Mouse (Mus musculus) cerebellum, adult 18-20 months (tissue): ENCODE results near the gene Itga10.
"Not testable (repeated sequence)": the region's sequence is repeated elsewhere in the genome, so short reads cannot be mapped to it uniquely, and the experiment has no call there.

Source experiments
- DNase-seq, 2 experiments: peaks; one replicate each; pipeline ENCODE4 v3.0.0; 2021

The Itga10 gene

DNA sequence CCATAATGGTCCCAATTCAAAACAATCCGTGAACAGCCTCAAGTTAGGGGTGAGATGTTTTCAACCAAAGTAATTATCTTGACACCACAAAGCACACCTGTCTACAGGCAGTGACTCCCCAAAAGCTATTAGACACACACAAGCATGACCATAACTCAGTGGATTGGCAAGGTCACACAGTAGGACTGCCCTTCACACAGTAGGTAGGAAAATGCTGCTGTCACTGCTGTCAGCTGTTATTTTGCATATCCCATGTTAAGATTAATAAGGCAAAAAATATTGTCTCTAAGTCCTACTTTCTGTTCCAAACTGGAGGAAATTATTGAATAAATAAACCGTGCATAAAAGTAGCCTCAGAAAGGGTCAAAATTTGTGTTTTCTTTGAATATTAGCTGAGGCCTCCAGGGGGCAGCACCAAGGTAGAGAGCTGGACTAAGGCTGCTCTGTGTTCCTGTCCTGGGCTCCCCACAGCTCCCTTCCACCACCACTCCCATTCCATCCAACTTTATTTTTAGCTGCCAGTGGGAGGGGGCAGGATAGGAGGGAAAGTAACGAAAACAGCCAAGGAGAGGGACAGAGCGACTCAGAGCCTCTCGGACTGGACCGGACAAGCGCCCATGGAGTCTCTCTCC is at the start of gene Itga10:
Gene Itga10 (plus strand): TSS at position 567 of the 632 bp plus-strand sequence.
- peak; percentile 39 to 47 for DNase-seq

- DNase-seq: peak; percentile 53 to 62
These were observed 49.7 kb upstream of the Itga10 start for GRCm38 (mm10) chr3:96595661-96596060.

DNA sequence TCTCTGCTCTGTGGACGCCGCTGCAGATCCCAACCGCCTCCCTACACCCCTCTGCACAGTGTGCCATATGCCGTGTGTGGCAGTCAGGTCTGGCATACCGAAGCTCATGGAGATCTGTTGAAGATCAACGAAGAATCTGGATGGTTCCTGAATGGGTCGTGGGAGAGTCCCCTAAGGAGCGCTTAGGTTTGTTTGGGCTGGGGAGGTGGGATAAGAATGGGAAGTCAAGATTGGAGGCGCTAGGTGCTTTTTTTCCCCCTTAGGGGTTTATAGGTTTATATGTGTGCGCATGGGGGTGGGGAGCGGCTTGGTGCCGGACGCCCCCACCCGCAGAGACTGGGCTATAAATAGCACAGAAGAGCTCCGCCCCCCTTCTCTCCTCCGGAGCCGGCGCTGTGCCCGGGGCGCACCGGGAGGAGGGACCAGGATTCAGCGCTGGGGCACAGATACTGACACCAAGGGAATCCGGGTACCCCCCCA is 49.1 kb upstream of the Itga10 start, which contains the start of gene Ankrd34a:
Gene Ankrd34a (plus strand): TSS at position 409 of the 480 bp plus-strand sequence.
- DNase-seq: peak; percentile 90 to 92

GRCm38 (mm10) chr3:96596855-96597254 is 48.5 kb upstream of the Itga10 start:
- DNase-seq: peak in 1 of 2 experiments; percentile 45

DNA sequence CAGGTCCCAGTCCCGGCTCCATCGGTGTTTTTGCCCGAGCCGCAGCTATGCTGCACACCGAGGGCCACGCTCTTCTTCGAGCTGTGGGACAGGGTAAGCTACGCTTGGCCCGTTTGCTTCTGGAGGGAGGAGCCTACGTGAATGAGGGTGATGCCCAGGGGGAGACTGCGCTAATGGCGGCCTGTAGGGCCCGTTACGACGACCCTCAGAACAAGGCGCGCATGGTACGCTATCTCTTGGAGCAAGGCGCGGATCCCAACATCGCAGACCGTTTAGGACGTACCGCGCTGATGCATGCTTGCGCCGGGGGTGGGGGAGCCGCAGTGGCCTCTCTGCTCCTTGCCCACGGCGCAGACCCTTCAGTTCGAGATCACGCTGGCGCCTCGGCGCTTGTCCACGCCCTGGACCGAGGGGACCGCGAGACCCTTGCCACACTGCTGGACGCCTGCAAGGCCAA is 47.9 kb upstream of the Itga10 start:
- peak; percentile 52 to 67 for DNase-seq

- peak; percentile 69 to 70 for DNase-seq
These were observed 47.0 kb upstream of the Itga10 start for GRCm38 (mm10) chr3:96598156-96599068.

GRCm38 (mm10) chr3:96599069-96599393 is 46.4 kb upstream of the Itga10 start:
- no peak for DNase-seq

DNA sequence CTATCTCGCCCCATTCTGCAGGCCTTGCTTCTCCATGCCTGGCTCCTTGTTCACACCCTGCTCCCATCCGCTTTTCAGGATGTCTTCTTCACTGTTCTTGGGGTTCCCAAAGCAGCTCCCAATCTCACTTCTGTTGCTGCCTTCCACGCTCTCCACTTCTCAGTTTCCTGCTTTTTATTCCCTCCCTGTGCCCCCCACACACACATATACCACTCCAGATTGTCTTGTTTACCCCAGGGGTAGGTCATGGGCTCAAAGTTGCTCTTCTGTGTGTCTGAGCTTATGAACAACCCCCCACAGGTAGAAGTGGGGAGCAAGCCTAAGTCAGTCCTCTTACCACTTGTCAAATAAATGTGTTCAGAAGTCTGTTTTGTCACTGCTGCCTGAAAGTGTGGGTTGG is 46.0 kb upstream of the Itga10 start:
- no peak for DNase-seq

DNA sequence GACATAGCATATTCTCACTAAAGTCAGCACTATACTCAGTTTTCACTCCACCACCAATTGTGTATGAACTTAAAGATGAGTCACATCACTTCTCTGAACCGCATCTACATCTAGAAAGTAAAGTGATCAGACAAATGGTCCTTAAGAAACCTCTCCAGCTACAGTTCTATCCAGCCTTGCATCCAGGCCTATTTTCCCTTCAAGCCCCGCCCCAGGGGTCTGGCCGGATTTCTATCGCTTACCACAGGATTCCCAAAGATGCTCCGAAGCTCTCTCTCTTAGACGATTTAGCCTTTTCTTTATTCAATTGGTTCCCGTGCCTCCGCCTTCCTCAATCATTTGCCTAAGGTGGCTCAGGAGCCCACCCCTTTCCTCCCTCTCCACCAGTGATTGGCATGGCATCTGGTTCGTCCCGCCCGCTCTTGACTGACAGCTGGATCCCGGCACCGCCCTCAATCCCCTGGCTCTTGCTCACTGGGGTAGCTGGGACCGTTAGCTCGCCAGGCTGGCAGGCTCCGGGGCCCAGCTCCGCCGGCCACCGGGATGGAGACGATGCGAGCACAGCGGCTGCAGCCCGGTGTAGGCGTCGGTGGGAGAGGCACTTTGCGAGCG is 44.6 kb upstream of the Itga10 start, which contains the start of gene Lix1l:
Gene Lix1l (plus strand): TSS at position 511 of the 612 bp plus-strand sequence.
- DNase-seq: peak; percentile 89 to 97

GRCm38 (mm10) chr3:96601251-96601787 is 44.1 kb upstream of the Itga10 start:
- DNase-seq: peak; percentile 76

DNA sequence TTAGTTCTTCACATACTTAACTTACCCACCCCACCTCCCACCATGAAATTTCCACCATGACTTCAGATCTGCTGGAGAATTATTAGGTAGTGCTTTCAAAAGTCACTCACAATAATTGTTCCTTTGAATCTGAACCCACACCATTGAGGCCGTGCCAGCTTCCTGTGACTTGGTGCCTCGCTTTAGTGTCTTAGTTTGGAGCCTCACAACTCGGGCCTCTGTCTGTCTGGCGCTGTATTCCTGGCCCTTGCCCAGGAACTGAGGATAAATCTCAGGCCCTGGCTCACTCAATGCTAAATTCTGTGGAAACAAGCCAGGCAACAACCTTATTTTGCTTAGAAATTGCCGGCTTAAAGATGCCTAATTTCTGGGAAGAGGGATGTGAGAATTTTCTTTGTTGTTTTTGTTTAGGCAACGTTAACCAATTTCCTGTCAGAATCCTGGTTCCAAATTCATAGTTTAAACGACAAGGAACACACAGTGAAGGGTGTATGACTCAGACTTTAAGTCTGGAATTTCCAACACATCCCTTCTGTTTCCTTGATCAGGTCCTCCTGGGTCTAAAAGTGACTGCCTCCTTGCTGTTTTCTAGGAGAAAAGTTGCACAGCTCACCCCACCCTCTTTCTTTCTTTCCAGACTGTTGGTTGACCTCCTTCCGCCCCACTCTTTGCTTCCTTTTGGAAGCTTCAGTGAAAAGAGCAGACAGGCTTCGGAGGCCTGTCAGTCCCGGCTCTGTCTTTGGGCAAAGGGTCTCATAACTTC is 43.3 kb upstream of the Itga10 start:
- DNase-seq: peak; percentile 39 to 51

DNA sequence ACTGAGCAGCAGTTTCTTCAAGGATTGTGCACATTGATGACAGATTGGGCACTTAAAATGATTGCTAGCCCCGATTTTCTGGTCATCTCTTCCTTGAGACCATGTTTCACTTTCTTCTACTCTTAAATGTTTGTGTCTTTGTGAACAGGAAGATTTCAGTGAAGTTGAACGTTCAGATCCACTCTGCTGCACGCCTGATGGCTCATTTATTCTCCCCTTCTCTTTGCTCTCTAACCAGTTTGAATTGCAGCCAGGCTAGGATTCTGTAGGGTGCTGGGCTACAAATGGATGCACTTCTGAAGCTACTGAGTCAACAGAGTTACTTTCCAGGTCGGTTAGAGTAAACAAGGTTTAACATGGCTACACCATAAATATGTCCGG is 42.7 kb upstream of the Itga10 start:
- DNase-seq: no peak

DNA sequence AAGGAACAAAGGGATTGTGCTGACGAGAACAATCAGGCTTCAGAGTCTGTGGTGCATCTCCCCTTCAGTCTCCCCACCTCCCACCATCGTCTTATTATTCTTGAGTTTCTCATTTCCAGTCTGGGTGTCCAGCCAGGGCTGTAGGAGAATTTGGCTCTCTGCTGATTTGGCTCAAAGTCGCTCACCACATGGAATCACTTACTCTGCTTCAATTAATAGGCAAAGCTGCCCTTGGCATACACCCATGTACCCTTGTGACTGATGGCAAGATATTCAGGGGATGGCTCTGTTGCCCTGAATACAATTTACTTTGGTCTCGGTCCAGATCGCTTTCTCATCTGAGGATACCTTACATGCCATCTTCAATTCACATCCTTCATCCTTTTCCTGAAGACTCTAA is 42.1 kb upstream of the Itga10 start:
- DNase-seq: peak; percentile 49 to 60

DNA sequence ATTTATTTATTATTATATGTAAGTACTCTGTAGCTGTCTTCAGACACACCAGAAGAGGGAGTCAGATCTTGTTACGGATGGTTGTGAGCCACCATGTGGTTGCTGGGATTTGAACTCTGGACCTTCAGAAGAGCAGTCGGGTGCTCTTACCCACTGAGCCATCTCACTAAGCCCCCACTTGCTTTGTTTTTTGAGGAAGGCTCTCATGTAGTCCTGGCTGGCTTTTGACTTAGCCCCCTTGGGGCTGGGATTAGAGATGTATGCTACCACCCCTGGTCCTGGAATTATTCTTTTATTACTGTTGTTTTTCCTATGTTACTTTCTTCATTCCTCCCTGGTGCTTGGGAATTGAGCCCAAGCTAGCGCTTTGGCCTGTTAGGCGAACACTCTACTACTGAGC is 39.4 kb upstream of the Itga10 start:
- not testable (repeated sequence) for DNase-seq

- DNase-seq: no peak
These were observed 38.8 kb upstream of the Itga10 start for GRCm38 (mm10) chr3:96606618-96607017.

- DNase-seq: no peak
These were observed 27.4 kb upstream of the Itga10 start for GRCm38 (mm10) chr3:96617941-96618340.

DNA sequence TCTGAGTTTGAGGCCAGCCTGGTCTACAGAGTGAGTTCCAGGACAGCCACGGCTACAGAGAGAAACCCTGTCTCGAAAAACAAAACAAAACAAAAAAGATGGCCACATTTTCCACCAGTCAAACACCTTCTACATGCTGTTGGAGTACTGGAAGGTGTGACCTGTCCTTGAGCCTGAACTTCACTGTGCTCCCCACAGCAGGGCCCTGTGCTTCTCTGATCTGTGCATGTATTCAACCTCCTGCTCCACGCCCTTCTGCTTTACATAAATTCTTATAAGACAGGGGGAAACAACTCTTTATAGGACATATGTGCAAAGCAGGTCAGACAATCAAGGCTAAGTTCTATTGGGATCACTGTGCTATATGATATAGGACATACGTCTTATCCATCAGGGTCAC is 22.2 kb upstream of the Itga10 start:
- DNase-seq: no peak

DNA sequence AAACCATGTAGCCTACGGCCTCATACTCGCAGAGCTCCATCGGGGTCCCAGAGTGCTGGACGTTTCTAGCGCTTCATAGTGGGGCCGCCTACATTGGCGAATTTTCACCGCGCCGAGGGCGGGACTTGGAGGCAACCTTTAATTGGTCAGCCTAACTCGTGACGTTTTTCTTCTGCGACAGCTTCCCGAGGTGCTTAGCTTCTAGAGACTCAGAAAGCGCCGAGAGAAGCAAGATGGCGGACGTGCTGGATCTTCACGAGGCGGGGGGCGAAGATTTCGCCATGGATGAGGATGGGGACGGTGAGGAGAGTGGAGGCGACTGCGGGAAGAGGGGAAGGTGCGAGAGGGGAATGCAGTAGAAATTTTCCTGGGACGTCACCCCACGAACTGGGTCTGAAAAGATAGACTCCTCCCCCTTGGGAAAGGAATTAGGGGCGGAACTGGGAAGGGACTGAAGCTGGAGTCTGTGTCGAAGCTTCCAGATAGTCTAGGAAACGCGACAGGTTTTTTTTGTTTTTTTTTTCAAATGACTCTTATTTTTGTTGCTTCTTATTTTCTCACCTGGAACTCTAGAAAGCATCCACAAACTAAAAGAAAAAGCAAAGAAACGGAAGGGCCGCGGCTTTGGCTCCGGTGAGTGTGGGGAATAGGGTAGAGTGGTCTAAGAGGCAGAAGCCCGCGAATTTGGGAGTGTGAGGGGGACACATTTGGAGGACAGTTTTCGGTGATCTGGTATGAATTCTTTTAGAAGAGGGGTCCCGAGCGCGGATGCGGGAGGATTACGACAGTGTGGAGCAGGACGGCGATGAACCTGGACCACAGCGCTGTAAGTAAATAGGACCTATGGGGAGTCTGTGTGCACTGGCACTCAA is 15.4 kb upstream of the Itga10 start, which contains the start of gene Rbm8a:
Gene Rbm8a (plus strand): TSS at position 205 of the 872 bp plus-strand sequence.
- DNase-seq: peak; percentile 96 to 97

GRCm38 (mm10) chr3:96632058-96632457 is 13.3 kb upstream of the Itga10 start:
- no peak for DNase-seq

DNA sequence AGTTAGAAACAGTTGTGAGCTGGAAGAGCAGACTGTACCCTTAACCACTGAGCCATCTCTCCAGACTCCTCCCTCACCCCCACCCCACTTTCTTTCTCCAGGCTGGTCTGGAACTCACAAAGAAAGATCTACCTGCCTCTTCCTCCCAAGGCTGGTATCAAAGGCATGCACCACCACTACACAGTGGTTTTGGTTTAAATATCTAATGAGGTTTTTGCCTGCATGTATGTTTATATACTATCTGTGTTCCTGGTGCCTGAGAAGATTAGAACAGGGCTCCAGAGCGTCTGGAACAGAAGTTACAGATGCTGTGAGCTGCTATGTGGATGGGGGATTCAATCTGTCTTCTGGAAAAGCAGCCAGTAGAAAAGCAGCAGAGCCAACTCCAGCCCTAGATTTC is 11.4 kb upstream of the Itga10 start:
- DNase-seq: no peak
